Mouse (Mus musculus): ENCODE measurements around the gene Ccdc170.
"Not testable (repeated sequence)": the region's sequence is repeated elsewhere in the genome, so short reads cannot be mapped to it uniquely, and the experiment has no call there.

Ccdc170 gene

DNA sequence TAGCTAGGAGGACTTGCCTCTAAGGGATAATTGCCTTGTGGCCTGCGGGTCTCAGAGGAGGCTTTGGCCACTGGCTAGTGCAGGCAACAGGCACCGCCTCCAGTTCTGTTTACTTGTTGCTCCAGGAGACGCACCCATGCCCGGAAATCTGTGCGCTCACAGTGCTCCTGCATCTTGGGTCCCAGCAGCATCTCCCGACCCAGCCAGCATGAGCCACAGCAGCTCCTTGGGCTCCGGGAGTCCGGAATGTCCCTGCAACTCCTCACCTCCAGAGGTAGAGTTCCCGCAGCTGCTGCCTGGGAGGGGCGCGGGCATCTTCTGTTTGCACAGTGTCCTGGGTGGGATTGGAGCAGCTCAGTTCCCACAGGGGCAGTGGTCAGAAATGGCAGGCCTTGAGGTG, at the start of gene Ccdc170:
Gene Ccdc170 (plus strand): TSS at position 148 of the 400 bp plus-strand sequence.
- peak; percentile 15 to 38 for DNase-seq

DNA sequence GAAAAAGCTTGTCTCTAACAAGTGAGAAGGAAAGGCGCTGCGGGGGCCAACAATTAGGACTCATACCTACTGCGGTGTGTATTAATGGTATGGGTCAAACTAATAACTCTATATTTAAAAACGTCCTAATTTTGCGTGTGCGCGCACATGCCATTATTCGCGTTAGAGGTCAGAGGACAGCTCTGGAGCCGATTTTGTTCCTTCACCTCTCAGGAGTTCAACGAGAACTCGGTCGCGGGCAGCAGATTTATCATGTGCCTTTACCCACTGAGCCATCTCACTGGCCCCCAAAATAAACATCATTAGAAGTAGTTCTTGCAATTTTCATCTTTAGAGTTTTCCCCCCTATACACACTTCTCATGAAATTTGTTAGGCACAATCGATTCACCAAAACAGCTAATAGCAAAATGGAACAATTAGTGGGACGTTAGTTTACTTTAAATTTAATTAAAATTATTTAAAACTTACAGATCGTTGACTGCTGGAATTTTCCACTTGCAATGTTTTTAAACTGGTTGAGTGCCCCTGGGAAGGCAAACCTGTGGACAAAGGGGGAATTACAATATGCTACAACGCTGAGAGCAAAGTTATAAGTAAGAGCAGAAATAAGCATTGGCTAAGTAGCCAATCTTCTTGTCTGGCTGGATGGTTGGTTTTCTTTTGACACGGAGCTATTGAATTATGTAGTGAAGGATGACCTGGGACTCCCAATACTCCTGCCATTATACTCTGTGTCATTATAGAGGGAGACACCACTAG, 49.1 kb upstream of the Ccdc170 start:
- DNase-seq, result peak in 1 of 2 experiments; percentile 7

DNA sequence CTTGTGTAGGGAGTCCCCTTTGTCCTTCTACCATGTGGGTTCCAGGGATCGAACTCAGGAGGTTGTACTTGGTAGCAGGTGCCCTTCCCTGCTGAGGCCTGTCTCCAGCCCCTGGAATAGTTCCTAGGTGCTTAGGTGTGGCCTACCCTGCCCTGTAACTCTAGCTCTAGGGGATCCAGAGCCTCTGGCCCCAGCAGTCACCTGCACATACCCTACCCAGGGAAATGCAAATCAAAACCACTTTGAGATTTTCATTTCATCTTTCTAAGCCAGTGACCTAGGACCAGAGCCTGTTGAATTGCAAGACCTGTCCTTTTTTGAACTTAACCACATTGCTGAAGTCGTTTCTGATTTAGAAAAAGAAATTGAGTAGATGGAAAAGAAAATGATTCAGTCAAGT, 48.4 kb upstream of the Ccdc170 start:
- DNase-seq, result not testable (repeated sequence)

DNA sequence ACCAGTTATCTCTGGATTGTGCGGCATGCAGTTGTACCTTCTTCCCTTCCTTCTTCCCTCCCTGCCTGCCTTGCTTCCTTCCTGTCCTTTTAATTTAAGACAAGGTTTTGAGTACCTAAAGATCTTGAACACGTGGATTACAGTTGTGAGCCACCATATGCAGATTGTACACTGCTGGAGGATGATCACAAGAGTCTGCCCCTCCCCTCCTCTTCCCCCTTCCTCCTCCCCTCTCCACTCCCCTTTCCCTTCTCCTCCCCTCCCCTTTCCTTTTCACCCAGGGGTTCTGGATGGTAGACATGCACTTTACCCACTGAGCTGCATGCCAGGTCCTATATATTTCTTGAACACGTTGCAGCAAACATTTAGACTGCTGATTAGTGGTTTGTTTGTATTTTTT, 46.9 kb upstream of the Ccdc170 start:
- DNase-seq, result no peak

DNA sequence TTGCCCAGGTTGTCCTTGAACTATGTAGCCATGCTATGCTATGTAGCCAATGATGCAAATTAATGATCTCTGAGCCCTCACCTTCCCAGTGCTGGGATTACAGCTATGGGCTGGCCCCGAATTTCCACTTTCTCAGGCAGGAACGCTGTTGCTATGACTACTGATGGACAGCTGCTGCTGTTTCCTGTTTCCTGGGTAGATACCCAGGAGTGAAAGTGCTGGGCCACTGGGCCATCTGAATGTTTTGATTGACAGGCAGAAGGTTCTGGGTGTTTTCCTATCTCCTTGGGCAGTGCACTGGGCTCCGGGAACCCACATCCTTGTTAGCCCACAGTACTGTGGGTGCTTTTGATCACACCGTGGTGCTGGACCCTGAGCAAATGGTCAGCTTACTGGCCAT, 25.9 kb upstream of the Ccdc170 start:
- no peak for DNase-seq

DNA sequence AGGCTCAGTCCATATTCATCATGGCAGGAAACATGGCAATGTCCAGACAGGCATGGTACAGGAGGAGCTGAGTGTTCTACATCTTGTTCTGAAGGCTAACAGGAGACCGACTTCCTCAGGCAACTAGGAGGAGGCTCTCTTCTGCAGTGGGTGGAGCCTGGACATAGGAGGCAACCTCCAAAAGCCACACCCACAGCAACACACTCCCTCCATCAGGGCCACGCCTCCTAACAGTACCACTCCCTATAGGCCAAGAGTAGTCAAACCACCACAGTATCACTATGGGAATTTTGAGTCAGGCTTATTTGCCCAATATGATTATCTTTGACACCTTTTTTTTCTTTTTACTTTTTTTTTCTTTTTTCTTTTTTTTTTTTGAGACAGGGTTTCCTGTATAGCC, 22.1 kb upstream of the Ccdc170 start:
- DNase-seq, result no peak

DNA sequence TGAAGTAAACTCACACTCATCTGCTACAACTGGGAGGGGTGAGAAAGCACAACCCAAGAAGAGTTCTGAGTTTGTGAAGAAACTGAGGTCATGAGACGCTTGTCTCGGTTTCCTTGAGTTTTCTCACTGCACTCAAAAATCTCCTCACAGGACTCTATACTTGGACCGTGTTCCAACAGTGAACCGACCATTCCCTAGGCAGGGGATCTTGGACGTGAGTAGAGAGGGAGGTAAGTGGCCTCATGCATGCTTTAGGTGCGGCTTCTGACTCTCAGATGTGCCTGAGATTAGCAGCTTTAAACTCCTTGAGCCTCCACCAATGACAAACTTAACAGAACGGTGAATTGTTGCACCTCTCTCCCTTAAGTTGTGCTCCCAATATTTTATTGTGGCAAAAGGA, 16.5 kb upstream of the Ccdc170 start:
- DNase-seq, result no peak

DNA sequence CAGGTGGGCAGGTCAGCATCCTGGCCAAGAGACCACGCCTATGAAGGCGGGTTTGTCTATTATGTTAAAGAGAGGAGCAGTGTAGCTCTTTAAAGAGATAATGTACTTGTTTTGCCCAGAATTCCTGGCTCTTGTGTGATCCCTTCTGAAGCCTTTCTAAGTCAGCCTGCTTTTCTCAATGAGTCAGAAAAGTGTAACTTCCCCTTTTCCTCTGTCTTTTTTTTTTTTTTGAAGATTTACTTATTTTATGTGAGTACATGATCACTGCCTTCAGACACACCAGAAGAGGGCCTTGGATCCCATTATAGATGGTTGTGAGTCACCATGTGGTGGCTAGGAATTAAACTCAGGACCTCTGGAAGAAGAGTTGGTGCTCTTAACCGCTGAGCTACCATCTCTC, 12.9 kb upstream of the Ccdc170 start:
- DNase-seq, result no peak

DNA sequence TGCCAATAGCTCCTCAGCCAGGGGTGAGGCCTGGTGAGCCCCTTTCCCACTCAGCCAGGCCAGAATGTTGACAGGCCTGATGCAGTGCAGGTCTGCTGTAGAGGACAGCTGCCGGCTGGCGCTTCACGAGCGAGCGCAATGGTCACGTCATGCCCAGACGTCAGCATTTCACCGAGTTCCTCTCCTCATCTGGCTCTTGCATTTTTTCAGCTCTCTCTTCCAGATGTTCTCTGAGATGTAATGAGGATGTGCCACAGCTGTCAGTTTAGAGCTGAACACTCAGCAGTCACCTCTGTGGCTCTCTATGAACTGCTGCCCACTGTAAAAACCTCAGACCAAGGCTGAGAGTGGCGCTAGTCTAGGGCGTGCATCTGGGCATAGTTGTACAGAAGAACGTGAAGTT, 8.7 kb upstream of the Ccdc170 start:
- peak in 1 of 2 experiments; percentile 27 for DNase-seq

DNA sequence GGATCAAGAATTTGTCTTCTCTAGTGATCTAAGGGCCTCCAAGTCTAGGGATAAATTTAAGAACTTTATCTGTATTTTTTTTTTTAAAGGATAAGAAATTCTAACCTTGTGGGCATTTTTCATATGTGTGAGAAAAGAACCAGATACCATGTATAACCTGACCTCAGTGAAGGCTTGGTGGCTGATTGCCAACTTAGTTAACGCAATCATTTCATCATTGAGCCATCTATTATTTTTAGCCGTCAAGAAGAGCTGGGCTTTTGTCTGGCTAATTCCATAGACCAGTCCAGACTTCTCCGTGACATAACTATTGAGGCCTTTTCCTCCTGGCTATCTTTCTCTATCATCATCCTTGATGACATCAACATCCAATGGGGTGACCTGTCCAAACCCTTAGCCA, 6.9 kb upstream of the Ccdc170 start:
- DNase-seq, result no peak

DNA sequence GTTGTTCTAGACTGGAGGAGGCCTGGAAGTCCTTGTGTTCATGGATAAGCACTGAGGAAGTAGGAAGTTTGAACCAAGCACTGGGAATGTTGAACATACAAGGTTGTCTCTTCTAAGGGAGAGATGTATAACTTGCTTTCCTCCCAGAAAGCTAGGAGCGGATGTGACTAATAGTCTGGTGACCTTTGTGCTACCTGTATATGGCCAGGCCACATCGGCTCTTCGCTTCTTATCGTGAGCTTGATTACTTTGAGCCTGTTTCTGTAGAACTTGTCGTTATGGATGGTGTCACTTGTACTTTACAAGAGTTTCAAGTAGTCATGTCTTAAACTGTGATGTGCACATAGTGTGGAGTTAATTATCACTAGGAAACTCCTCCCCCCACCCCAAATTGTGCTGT, 5.7 kb upstream of the Ccdc170 start:
- no peak for DNase-seq

DNA sequence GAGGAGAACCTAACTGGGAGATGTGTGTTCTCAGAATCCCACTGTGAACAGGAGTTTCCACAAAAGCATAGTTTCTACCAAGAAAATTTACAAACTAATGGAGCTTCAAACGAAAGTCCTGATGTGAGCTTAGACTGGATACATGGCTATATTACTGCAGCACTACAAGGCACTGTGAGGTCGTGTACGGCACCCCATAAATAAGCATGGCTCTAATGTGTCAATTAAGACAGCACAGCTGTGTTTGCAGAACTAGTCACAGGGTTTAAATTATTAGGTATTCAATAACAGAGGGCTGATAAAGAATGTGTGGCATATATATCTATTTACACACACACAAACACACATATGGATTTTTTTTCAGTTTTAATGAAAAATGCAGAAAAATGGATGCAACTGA, 1.4 kb upstream of the Ccdc170 start:
- no peak for DNase-seq

DNA sequence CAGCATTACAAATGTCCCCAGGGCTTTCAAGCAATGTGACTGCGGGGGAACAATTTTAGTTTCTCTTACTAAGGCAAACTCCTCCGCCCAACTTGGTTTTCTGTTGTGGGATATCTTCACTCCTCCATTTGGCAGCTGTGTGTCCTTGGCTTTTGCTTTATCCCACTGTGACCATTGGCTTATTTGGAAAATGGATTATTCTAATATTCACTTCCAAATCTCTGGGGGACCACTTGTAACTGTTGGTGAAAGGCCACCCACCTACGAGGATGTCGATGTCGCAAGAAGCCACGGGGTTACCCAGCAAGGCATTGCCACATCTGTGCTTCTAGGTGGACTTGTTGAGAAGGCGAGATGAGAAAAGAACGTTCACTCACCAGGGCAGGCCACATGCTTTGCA, 607 bp upstream of the Ccdc170 start:
- peak in 1 of 2 experiments; percentile 11 for DNase-seq

DNA sequence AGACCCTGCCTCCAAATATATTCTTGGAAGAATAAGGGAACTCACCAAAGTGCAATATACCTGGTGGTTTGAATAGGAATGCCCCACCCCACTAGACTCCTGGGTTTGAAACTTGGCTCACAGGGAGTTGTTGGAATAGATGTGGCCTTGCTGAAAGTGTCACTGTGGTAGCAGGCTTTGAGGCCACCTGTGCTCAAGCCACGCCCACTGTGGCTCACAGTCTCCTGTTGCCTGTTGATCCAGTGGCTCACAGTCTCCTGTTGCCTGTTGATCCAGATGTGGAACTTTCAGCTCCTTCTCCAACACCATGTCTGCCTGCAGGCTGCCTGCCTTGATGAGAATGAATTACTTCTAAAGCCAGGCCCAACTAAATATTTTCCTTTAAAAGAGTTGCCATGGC, 1.5 kb downstream of the Ccdc170 start:
- DNase-seq, result no peak

DNA sequence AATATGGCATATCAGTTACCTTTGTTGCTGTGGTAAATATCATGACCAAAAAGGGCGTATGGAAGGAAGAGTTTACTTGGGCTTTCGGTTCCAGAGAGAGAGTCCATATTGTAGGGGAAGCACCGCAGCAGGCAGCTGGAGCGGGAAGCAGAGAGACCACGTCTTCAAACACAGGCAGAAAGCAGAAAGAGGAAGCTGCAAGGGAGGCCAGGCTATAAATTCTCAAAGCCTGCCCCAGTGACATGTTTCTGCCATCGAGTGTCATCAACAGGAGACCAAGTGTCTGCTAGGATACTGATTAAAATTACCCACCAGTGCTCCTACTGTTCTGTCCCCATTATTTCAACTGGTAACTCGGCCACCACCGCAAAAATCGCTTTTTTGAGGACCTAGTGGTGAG, 2.7 kb downstream of the Ccdc170 start:
- no peak for DNase-seq

DNA sequence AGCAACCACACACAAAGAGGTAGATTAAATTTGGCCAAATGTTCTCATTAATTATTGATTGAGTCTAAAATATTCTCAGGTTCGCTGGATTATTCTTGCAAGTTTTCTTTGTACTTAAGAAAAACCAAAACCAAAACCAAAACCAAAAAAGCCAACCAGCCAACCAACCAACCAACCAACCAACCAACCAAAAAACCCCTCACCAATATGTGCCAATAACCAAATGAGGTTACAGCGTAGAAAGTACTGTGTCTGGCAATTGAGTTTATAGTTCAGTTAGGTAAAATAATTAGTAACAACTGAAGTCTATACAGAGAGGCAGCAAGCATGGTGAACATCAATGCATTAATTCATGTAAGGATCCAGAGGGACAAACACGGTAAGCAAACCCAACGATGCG, 7.6 kb downstream of the Ccdc170 start:
- DNase-seq, result no peak

DNA sequence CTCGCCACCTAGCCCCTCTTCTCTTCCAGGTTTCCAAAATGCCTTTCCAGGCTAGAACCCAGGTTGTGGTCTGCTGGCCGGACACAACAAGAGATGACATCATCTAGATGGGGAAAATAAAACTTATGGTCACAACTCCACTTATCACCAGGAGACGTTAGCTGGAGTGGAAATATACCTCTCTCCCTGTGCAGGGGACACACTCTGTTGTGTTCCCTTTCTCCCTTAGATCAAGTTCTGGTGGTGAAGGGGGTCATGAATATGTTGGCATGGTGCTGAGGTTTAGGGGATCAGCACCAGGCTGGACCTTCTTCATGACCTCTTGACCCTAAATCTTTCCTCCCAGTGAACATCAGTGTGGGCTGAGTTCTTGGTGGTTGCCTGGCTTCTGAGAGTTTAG, 9.0 kb downstream of the Ccdc170 start:
- no peak for DNase-seq

DNA sequence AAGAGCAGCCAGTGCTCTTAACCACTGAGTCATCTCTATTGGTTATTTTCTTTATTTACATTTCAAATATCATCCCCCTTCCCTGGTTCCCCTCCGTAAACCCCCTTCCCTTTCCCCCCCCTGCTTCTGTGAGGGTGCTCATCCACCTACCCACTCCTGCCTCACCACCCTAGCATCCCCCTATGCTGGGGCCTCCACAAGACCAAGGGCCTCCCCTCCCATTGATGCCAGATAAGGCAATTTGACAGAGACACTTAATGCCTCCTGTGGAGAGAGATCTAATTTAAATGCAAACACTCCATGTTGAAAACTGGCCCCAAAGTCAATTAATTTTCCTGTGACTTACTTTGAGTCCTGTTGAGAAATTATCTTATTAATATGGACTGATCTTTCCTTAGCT, 9.7 kb downstream of the Ccdc170 start:
- no peak for DNase-seq

DNA sequence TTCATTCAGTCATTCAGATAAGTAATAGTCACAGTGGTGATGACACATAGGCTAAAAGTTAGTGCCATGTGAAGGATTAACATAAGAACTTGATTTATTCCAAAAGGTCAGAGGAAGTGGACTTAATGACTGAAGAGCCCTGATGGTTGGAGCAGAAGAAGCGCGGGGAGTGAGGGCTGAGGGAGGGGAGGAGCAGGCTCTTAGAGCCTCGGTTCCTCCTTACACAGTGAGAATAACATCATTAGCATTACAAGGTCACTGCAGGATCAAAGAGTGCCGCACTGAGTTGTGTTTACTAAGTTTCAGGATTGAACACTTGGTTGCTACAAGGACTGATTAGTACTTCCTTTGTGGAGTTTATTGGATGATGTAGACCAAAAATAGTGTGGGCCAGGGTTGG, 10.6 kb downstream of the Ccdc170 start:
- no peak for DNase-seq

DNA sequence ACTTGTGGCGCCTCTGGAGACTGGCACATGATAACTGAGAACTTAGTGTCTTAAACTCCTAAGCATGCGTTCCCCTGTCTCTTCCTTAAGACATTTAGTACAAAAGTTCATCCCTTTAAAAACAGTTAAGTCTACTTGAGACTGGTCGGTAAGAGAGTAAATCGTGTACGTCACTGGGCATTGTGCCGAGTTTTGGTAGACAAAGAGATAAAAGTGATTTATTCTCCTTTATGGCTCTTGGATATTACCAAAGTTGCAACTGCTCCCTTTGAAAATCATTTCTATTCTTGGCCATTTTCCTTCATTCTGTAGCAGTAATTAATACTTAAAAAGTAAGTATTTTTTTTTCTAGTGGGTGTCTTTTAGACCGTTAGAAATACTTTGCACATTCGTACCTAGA, 20.9 kb downstream of the Ccdc170 start:
- DNase-seq, result no peak

DNA sequence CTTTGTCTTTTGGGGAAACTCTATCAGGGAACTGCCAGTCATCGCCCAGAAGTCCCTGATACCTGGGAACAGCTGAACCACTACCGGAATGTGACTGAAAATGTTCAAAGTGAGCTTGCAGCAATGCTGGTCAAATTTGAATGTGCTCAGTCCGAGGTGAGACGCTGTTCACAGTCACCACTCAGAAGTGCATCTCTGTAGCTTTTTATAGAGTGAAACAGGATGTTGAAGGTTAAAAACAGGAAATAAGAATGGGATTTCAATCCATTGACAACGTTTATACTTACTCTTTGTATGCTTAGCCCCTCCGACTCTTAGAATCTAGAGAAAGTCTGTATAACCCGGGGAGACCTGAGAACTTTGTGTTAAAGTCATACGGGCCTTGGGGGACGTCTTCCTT, 30.4 kb downstream of the Ccdc170 start:
- no peak for DNase-seq

DNA sequence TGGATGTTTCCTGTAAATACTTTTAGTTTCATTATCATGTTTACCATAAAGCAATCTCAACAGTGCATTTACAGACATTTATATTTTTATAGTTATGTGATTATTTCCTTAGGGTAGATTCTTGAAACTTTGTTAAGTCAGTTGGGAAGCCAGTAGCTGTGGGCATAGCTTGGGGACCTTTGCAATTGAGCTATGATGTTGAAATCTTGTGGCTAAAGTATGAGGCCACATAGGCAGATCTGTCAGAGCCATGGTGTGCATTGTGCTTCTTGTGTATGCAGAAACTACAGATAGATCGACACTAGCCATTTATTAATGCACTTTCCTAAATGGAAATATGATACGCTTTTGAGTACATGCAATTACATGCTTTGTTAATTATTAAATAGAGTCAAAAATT, 35.3 kb downstream of the Ccdc170 start:
- no peak for DNase-seq

DNA sequence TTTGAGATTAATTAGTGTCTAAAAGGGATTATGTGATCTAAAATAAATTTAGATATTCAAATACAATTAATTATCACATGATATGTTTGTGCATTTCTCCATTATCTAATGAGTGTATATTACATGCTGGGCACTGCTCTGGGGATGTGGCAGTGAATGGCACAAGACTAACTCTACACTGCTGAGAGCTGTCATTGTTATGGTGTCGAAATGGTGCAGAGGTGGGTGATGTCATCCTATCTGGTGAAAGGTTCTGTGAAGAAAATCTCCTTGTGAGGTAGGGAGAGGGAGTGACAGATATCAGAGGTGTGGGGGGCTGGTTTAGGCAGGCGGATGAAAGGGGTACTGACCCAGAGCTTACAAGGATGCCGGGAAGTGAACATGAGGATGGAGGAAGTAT, 37.3 kb downstream of the Ccdc170 start:
- DNase-seq, result no peak

DNA sequence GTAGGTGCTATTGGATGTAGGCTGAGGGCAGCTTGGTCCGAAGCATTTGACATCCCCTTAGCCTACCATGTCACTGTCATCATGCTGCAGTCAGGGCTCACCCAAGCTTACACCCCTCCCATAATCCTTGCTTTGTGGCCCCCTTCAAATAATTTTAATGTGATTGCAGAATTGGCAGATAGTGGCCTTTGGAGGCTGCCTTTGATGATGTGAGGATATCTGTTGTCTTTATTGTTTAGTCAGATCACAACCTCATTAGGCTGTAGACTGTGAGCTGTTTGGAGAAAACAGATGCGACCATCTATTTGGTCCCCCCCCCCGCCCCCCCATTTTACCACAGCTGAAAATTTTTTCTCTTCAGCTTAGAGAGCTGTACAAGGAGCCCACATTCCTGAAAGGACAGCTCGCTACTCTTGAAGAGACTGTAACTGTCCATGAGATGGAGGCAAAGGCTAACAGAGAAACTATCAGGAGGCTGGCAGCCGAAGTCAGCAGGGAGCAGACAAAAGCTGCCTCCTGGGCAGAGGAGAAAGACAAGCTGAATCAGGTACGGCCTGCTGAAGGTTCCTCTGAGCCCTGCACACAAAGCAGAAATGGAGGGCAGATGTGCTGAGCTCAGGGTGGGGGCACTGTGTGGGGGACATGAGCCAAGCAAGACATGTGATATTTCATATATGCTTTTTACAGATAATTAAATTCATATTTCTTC, 38.2 kb downstream of the Ccdc170 start:
- DNase-seq, result no peak

DNA sequence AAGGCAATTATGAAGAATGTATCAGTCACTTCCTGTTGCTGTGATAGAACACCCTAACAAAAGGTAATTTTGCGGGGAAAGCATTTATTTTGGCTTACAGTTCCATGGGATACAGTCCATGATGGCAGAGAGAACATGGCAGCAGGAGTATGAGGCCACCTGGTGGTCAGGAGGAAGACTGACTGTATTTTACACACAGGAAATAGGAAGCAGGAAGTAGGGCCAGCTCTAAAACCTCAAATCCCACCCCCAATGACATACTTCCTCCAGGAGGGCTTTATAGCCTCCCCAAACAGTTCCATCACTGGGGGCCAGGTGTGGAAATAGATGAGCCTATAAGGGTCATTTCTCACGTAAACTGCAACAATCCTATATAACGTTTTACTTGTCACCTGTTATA, 39.8 kb downstream of the Ccdc170 start:
- DNase-seq, result no peak
